Mouse (Mus musculus) kidney, embryonic 14.5 days (tissue): ENCODE data around the gene Psmd13. TPM values are rescaled to one million over a fixed set of nuclear protein-coding genes. Genes with fewer than 3 reads are reported as not detected.

ENCODE experiments used
- ATAC-seq: fragments of 200-750 bp; cut with Nextera tagmentation; 2 replicates; pipeline ENCODE4 v1.8.0; 2017; ENCODE audit warnings: moderate number of reproducible peaks, mild to moderate bottlenecking, moderate TSS enrichment, moderate library complexity; ENCODE audit not compliant: low FRiP score, low TSS enrichment
- H3K27ac ChIP-seq: fragments of 300-500 bp; sonication (generic); 2 replicates; pipeline ENCODE4 v1.5.1; 2014; ENCODE audit warnings: low read depth, mild to moderate bottlenecking, low read length, moderate library complexity, mixed read lengths
- H3K27me3 ChIP-seq: fragments of 300-500 bp; sonication (generic); 2 replicates; pipeline ENCODE4 v1.6.1; 2014; ENCODE audit warnings: mild to moderate bottlenecking, low read length; ENCODE audit not compliant: control insufficient read depth, insufficient read depth
- H3K36me3 ChIP-seq: fragments of 300-500 bp; sonication (generic); 2 replicates; pipeline ENCODE4 v1.6.1; 2014; ENCODE audit warnings: low read length, mixed read lengths; ENCODE audit not compliant: control insufficient read depth, insufficient read depth
- H3K4me1 ChIP-seq: fragments of 300-500 bp; sonication (generic); 2 replicates; pipeline ENCODE4 v1.6.1; 2014; ENCODE audit warnings: low read length, mixed read lengths; ENCODE audit not compliant: control insufficient read depth, insufficient read depth
- H3K4me2 ChIP-seq: fragments of 300-500 bp; sonication (generic); replicated peaks from 2 replicates; pipeline ENCODE4 v1.6.1; 2014; ENCODE audit warnings: low read depth, mild to moderate bottlenecking, low read length
- H3K4me3 ChIP-seq: fragments of 300-500 bp; sonication (generic); 2 replicates; pipeline ENCODE4 v1.5.1; 2014; ENCODE audit warnings: mild to moderate bottlenecking, low read length
- H3K9ac ChIP-seq: fragments of 300-500 bp; sonication (generic); 2 replicates; pipeline ENCODE4 v1.6.1; 2014; ENCODE audit warnings: low read depth, mild to moderate bottlenecking, low read length, moderate library complexity
- H3K9me3 ChIP-seq: fragments of 300-500 bp; sonication (generic); 2 replicates; pipeline ENCODE4 v1.6.1; 2016; ENCODE audit warnings: low read length; ENCODE audit not compliant: control insufficient read depth
- whole genome bisulfite sequencing: fragments of 180-500 bp; shearing (Covaris S2); extraction: QIAGEN DNeasy Blood & Tissue Kit; methylation state at CpG from one replicate; pipeline ENCODE4 v1.1.7; 2014; 5-methylcytosine and 5-hydroxymethylcytosine counted together
- polyA plus RNA-seq: library from polyadenylated mRNA; unstranded; fragments of >200 nt; fragmentation: Nextera tagmentation; extraction: Ambion mirVana; gene quantifications from 2 replicates; pipeline ENCODE4 v1.2.1, GENCODE M21; 2014

The Psmd13 gene
- 148 and 226 TPM in 2 replicates for polyA plus RNA-seq

DNA sequence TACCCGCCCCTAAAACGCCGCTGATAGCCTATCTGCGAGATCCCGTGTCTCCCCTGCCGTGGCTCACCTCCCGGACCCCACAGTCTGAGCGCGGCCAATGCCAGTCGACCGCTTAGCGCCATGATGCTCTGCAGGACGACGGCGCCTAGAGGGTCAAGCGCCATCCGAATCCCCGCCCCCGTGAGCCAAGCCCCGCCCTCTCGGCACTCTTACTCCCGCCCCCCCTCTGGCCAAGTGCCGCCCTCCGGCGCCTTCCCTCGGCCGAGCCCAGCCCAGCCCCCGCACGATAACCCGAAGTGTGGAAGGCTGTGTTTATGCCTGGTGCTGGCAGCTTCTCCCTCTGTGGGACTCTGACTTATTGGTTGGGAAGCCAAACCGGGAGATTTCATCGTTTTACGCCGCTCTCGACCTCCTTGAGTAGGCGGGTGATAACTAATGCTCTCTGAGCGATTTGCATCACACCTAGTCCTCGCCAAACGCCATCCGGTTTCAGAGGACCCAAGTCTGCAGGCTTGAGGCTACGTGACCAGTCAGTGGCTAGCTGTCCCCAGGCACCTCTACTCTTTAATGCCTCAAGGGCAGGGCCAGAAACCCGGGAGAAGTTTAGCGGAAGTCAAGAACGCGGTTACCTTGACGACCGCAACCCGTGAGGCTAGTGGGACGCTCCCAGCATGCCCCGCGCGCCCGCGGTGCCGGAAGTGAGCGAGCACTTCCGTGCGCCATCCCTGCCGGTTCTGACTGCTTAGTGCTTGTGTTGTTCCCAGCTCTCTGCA is at the start of gene Psmd13, which contains the start of gene Sirt3:
Gene Psmd13 (plus strand): TSS at position 273 of the 773 bp plus-strand sequence.
Gene Sirt3 (minus strand): TSS at position 614 of the 773 bp plus-strand sequence.
- peak within 1 kb of the TSS; percentile 78 for H3K4me2 ChIP-seq
- H3K4me1 ChIP-seq: no peaks in the 10 kb centered on the region; the same call in 1 of the 2 replicates
- peak; percentile 98 for ATAC-seq
- peaks cover 21% of the 10 kb centered on the region for H3K36me3 ChIP-seq
- under 1% methylated on average over 59 of the region's 59 CpGs for WGBS
- H3K9me3 ChIP-seq: no peaks in the 10 kb centered on the region
- H3K27ac ChIP-seq: peak within 1 kb of the TSS; percentile 88
- no peaks in the 10 kb centered on the region for H3K27me3 ChIP-seq
- H3K9ac ChIP-seq: peak within 1 kb of the TSS; percentile 78
- H3K4me3 ChIP-seq: peak within 1 kb of the TSS; percentile 97

DNA sequence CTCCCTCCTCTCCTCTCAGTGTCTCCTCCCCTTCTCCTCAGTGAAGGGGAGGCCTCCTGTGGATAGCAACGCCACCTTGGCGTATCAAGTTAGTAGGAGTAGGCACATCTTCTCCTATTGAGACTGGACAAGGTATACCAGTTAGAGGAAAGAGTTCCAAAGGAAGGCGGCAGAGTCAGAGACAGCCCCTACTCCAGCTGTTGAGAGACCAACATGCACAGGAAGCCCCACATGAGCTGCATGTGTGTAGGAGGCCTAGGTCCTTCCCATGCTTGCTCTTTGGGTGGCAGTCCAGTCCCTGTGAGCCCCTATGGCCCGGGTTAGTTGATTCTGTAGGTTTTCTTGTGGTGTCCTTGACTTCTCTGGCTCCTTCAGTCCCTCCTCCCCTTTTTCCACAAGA is 48.4 kb upstream of the Psmd13 start:
- Histone ChIP-seq H3K27me3 (no peaks in the 10 kb centered on the region), H3K4me3 (no peak overlapping the region), H3K4me1 (no peaks in the 10 kb centered on the region), H3K27ac (no peak overlapping the region), H3K4me2 (no peak overlapping the region), H3K9me3 (no peaks in the 10 kb centered on the region), H3K36me3 (no peaks in the 10 kb centered on the region), H3K9ac (no peak overlapping the region)
- 85% methylated on average over 4 of the region's 4 CpGs for WGBS
- ATAC-seq: no peak

DNA sequence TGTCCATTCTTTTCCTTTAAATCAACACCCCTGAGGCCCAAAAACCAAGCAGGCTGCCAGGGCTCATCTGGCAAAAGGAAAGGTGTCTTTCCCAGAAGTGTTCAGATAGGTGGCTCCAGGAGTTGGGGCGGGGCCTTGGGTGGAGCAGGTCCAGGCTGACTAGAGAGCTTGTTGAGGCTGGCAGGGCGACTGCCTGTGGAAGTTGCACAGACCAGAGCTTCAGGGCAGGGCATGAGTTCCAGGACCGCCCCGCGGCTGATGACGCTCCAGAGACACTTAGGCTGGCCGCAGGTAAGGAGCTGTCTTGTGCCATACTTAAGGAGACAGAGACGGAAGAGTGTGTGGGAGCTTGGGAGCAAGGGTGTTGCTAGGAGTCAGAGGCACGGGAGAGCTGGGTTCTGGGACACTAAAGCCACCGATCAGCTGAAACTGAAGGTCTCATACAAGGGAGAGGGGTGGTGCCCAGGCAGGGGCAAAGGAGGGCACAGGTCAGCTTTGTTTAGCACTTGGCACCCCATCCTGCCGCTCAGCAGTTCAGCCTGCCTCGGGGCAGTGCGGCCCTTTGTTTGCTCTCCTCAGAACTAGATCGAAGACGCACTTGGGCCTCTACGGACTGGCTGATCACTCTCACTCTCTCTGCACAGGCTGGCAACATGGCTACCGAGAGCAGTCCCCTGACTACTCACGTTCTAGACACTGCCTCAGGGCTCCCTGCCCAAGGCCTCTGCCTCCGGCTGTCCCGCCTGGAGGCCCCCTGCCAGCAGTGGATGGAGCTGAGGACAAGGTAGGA is 46.6 kb upstream of the Psmd13 start, which contains the start of gene Urah:
Gene Urah (plus strand): TSS at position 51 of the 790 bp plus-strand sequence.
- WGBS: 48% methylated on average over 20 of the region's 20 CpGs
- no peak within 1 kb of the TSS for H3K4me3 ChIP-seq

DNA sequence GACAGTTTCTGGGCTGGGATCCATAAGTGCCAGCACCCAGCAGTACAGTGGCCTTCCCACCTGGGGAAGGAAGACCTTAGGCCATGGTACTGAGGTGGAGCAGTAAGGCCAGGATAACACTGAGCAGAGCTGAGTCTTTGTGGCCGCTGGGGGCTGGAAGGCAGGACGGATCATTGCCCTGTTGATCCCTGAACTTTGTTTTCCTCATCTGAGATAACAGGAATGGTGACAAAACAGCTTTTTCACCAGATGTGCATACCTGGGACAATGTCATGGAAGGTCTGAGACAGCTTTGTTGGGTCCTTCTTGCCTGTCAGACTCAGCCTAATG is 46.0 kb upstream of the Psmd13 start:
- Histone ChIP-seq H3K4me1 (no peaks in the 10 kb centered on the region), H3K9ac (no peak overlapping the region), H3K36me3 (no peaks in the 10 kb centered on the region), H3K9me3 (no peaks in the 10 kb centered on the region), H3K27ac (no peak overlapping the region), H3K4me3 (no peak overlapping the region), H3K4me2 (no peak overlapping the region), H3K27me3 (no peaks in the 10 kb centered on the region; the same call in 1 of the 2 replicates)
- no peak for ATAC-seq
- 83% methylated on average over 2 of the region's 2 CpGs for WGBS

More for the DNA sequence above, 46.6 kb upstream of the Psmd13 start, which contains the start of gene Urah:
- H3K9me3 ChIP-seq: no peaks in the 10 kb centered on the region
- H3K36me3 ChIP-seq: no peaks in the 10 kb centered on the region
- H3K4me2 ChIP-seq: no peak within 1 kb of the TSS
- H3K4me1 ChIP-seq: no peaks in the 10 kb centered on the region
- ATAC-seq: peak; percentile 14; the same call in 1 of the 2 replicates
- H3K27me3 ChIP-seq: no peaks in the 10 kb centered on the region; the same call in 1 of the 2 replicates
- no peak within 1 kb of the TSS for H3K27ac ChIP-seq
- no peak within 1 kb of the TSS for H3K9ac ChIP-seq

DNA sequence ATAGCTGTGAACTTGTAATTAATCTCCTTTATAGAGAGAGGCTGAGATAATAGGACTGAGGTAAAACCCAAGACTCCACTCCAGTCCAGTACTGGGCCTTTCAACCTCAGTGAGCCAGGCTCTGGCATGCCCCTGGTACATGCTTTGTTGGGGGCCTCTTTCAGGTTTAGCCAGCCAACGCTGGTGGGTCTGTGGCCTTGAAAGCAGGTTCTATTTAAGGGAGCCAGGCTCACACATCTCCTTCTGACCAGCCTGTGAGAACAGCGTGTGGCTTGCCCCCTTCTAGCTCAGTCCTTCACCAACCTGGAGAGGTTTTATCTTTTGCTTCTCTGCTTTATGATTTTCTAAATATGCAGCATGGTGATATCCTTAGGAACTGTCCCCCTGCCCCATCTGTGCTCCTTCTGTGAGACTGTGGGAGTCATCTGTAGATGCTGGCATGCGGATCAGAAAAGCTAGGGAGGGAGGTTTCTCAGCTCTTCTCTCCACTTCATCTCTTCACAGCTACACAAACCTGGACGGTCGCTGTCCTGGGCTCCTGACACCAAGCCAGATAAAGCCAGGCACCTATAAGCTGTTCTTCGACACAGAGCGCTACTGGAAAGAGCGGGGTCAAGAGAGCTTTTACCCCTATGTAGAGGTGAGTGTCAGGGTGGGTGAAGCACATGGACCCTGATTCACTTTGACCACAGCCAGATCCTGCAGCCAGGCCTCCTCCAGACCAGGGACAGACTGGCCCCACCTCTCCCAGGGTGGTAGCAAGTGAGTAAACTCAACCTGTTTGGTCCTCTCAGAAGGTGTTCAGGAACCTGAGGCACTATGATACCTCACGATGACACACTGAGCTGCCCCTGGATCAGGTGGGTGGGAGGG is 45.3 kb upstream of the Psmd13 start:
- no peak for ATAC-seq

DNA sequence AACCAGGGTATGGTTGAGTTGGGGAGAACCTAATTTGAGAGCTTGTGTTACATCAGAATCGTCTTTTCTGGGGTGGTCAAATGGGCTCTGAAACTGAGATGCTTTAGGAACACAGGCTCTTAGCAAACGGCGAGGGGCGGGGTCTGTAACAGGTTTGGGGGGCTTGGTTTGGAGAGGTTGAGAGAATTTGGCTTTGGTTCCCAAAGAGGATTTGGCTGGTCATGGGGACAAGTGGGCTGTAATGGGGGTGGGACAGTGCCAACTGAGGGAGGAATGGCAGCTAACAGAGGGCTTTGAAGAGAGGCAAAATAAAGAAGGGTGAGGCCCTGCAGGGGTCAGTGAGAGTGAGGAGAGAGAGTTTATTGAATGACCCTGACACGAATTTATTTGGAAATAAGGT is 42.2 kb upstream of the Psmd13 start:
- Histone ChIP-seq H3K27ac (no peak overlapping the region), H3K4me1 (no peaks in the 10 kb centered on the region), H3K27me3 (no peaks in the 10 kb centered on the region; the same call in 1 of the 2 replicates), H3K4me2 (no peak overlapping the region), H3K9me3 (no peaks in the 10 kb centered on the region), H3K9ac (no peak overlapping the region), H3K4me3 (no peak overlapping the region), H3K36me3 (no peaks in the 10 kb centered on the region)
- 50% methylated on average over 5 of the region's 5 CpGs for WGBS
- no peak for ATAC-seq

More for the DNA sequence above, 45.3 kb upstream of the Psmd13 start:
- H3K4me2 ChIP-seq: no peak overlapping the region
- H3K27ac ChIP-seq: no peak overlapping the region
- WGBS: 82% methylated on average over 9 of the region's 9 CpGs
- no peaks in the 10 kb centered on the region for H3K4me1 ChIP-seq
- H3K9ac ChIP-seq: no peak overlapping the region
- H3K9me3 ChIP-seq: no peaks in the 10 kb centered on the region
- H3K27me3 ChIP-seq: no peaks in the 10 kb centered on the region; the same call in 1 of the 2 replicates
- H3K36me3 ChIP-seq: no peaks in the 10 kb centered on the region
- H3K4me3 ChIP-seq: no peak overlapping the region

DNA sequence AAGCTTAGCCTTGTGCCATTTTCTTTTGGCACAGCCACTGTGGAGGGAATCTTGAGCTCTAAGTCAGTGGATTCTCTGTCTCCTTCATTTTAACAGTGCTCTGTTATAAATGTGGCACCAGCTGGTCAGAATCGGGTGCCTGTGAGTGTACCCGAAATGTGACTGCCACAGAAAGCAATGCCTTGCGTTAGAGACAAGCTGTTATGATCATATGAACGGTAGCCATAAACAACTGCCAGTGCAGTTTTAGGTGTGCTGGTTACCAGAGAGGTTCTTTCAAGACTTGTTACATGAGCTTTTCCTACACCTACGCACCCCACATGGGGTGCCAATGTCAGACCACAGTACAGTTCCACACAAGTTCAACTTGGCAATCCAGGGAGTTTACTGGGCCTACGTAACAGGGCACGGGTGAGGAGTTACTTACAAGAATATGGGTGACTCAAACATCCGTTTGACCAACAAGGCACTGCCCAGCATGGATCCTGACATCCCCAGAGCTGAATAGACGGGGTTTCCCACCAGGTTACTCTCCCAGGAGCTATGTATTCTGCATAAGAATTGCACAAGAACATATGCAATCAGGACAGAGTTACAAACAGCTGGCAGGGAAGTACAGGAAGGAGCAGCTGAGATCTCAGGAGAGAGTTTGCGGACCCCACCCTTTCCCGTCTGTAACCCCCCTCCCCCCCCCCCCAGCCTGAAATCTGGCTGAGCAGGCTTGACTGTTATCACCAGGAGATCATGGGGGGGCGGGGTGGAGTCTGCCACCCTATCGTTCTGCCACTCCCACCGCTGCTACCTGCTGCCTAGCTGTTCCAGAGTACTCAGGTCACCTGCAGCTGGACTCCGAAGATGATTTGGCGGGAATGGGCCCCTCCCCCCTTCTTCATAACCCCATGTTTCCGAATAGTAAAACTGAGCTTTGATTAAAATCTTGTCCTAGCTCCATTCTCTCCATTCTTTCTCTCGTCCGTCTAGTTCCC is 40.7 kb upstream of the Psmd13 start:
- no peaks in the 10 kb centered on the region; the same call in 1 of the 2 replicates for H3K27me3 ChIP-seq
- WGBS: 37% methylated on average over 19 of the region's 19 CpGs
- H3K27ac ChIP-seq: no peak overlapping the region
- H3K4me3 ChIP-seq: no peak overlapping the region
- ATAC-seq: no peak
- H3K4me2 ChIP-seq: no peak overlapping the region
- H3K9ac ChIP-seq: no peak overlapping the region
- H3K36me3 ChIP-seq: no peaks in the 10 kb centered on the region
- H3K4me1 ChIP-seq: no peaks in the 10 kb centered on the region
- H3K9me3 ChIP-seq: no peaks in the 10 kb centered on the region
